Mouse (Mus musculus): Measurements from ENCODE around the gene Spata13. TPM values are rescaled to one million over a fixed set of nuclear protein-coding genes. Genes with fewer than 3 reads are reported as not detected.

Spata13 gene
- polyA plus RNA-seq, 1 experiment = 1.2 TPM

DNA sequence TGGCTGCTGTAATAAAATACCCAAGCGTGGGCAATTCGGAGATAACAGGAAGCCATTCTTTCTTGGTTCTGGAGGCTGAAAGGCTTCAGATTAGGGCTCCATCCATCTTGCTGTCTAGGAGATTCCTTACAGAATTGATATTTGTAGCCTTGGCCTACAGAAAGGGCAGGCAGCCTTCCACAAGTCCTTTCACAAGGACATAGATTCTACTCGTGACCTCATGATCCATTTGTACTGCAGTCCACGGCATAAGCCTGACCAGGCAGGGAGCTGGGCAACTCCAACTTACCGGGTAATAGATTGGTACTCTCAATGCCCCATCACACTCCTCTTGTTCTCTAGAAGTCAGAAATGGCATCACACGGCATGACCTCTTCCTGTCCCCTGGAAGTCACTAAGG is 8.3 kb upstream of the Spata13 start:
- no peak overlapping the region for H3K4me2 ChIP-seq (ENCODE audit: low read depth)
- no peak overlapping the region for H3ac ChIP-seq (ENCODE audit: control insufficient read depth, insufficient read length)
- H3K79me2 ChIP-seq (ENCODE audit: control insufficient read depth, insufficient read depth) = no peaks in the 10 kb centered on the region
- no peak overlapping the region for H3K4me3 ChIP-seq
- no peak for TF ChIP-seq POLR2AphosphoS2 (IDR thresholded peaks at IDR 0.05; ENCODE audit: insufficient read length, low read depth)
- TF ChIP-seq CEBPB (IDR thresholded peaks at IDR 0.05; ENCODE audit: insufficient read depth, poor library complexity, severe bottlenecking) = no peak
- H3K27me3 ChIP-seq (ENCODE audit: control insufficient read depth, insufficient read depth, insufficient read length) = no peaks in the 10 kb centered on the region
- no peaks in the 10 kb centered on the region for H3K36me3 ChIP-seq (ENCODE audit: control insufficient read depth, insufficient read depth)

DNA sequence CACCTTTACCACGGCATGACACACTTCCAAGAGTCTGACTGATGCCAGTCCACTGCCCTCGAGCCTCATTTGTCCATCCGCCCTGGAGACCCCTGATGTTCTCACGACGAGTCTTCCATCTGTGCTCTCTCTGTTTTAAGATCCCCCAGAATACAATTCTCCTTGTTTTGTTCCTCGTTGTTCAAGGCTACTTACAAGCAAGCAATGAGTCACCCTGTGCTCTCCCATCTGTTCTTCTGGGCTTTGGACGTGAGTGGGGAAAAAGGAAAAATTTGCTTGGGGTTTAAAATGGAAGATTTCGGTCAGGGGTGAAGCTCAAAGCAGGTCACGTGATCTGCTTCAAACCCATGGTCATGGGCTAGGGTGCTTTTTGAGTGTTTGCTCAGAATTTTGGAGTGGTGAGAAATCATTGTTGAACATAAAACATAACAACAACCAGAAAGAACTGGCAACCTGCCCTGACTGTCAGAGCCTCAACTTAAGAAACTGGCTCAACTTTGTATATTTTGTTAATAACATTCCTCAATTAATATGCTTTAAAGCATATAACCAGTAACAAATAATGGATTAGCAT is 3.8 kb upstream of the Spata13 start:
- H3K4me3 ChIP-seq = no peak overlapping the region
- no peak overlapping the region for H3ac ChIP-seq (ENCODE audit: control insufficient read depth, insufficient read length)
- H3K79me2 ChIP-seq (ENCODE audit: control insufficient read depth, insufficient read depth) = no peaks in the 10 kb centered on the region
- TF ChIP-seq TCF12 (IDR thresholded peaks at IDR 0.05; ENCODE audit: insufficient read depth, poor library complexity, severe bottlenecking) (no peak), REST (IDR thresholded peaks at IDR 0.05; ENCODE audit: insufficient read depth, insufficient read length) (no peak), USF1 (IDR thresholded peaks at IDR 0.05; ENCODE audit: low read depth) (peak; percentile 22), TCF3 (IDR thresholded peaks at IDR 0.05; ENCODE audit: insufficient read length, low read depth) (no peak)
- no peak overlapping the region for H3K4me2 ChIP-seq (ENCODE audit: low read depth)
- no peaks in the 10 kb centered on the region for H3K36me3 ChIP-seq (ENCODE audit: control insufficient read depth, insufficient read depth)
- peaks cover 7% of the 10 kb centered on the region for H3K27me3 ChIP-seq (ENCODE audit: control insufficient read depth, insufficient read depth, insufficient read length)

DNA sequence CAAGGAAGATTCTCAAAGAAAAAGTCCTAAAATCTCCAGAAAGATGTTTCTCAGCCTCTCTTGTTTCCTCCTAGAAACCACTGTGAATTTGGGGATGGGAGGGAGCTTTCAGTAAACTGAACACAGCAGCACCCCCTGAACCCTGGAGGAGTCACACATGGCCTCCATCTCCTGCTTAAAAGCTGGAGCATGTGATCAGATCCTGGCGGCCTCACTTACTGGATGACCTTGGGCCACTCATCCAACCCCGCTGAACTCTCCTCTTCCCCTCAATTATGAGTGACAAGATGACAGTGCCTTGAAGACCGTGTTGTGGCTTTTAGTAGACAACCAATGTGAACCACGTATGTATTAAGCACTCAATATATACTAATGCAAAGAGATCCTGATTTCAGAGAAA is 2.8 kb upstream of the Spata13 start:
- no peak overlapping the region for H3ac ChIP-seq (ENCODE audit: control insufficient read depth, insufficient read length)
- no peak overlapping the region for H3K4me3 ChIP-seq
- no peak overlapping the region for H3K4me2 ChIP-seq (ENCODE audit: low read depth)
- peaks cover 7% of the 10 kb centered on the region for H3K27me3 ChIP-seq (ENCODE audit: control insufficient read depth, insufficient read depth, insufficient read length)
- TF ChIP-seq REST (IDR thresholded peaks at IDR 0.05; ENCODE audit: insufficient read depth, insufficient read length) = no peak
- TF ChIP-seq USF1 (IDR thresholded peaks at IDR 0.05; ENCODE audit: low read depth) = no peak
- no peak for TF ChIP-seq E2F4 (IDR thresholded peaks at IDR 0.05; ENCODE audit: insufficient read depth)
- TF ChIP-seq MYOD1 (IDR thresholded peaks at IDR 0.05; ENCODE audit: control insufficient read depth in 1 of 3, insufficient read length in 2 of 3, low read depth in 2 of 3) = no peak
- no peak for TF ChIP-seq MYOG (IDR thresholded peaks at IDR 0.05; ENCODE audit: control insufficient read depth in 1 of 3, insufficient read depth in 1 of 3, insufficient read length in 2 of 3, low read depth in 2 of 3)
- no peak for TF ChIP-seq CEBPB (IDR thresholded peaks at IDR 0.05; ENCODE audit: insufficient read depth, poor library complexity, severe bottlenecking)
- TF ChIP-seq POLR2AphosphoS2 (IDR thresholded peaks at IDR 0.05; ENCODE audit: insufficient read length, low read depth) = no peak
- no peak for TF ChIP-seq SRF (IDR thresholded peaks at IDR 0.05; ENCODE audit: control insufficient read depth, insufficient read length, low read depth)
- TF ChIP-seq TCF3 (IDR thresholded peaks at IDR 0.05; ENCODE audit: insufficient read length, low read depth) = no peak
- TF ChIP-seq POLR2A (IDR thresholded peaks at IDR 0.05; ENCODE audit: insufficient read length, low read depth) = no peak
- no peak for TF ChIP-seq TCF12 (IDR thresholded peaks at IDR 0.05; ENCODE audit: insufficient read depth, poor library complexity, severe bottlenecking)
- no peak for TF ChIP-seq MAX (IDR thresholded peaks at IDR 0.05; ENCODE audit: low read depth)
- no peaks in the 10 kb centered on the region for H3K79me2 ChIP-seq (ENCODE audit: control insufficient read depth, insufficient read depth)
- no peaks in the 10 kb centered on the region for H3K36me3 ChIP-seq (ENCODE audit: control insufficient read depth, insufficient read depth)

DNA sequence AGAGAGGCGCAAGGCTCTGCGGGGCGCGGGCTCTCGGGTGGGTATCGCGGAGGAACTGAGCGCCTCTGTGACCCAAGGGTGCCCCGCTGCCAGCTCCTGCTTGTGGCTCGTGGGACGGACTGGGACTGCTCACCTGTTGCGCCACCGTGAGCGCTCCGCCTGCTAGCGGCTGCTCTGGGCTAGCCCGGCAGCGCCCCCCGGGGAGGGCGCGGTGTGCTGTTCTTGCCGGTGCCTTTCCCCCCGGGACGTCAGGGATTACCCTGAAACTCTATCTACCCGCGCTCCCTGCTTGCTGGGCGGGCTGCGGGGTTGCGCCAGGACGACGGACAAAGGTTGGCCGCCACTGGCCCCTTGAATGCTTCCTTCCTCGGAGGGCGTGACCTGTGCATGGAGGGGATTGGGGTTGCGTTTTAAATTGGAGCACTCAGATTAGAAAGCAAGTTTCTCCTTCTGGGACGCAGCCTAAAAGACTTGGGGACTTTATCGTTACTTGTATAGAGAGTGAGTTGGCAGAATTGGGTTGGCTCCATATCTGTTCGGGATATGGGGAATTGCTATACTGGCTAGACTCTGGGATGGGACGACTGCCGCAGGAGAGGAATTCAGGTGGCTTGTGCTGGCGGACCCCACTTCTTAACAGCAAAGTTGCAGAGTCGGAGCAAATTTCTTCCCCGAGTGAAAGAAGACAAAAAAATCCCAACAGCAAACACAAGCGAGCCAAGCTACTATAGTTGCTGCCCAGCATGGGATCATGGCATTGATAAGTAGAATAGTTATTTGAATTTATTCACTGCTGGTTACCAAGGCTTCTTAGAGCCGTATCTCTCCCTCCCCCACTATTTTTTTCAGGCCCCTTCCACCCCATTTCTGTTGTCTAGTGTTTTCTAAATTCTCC is 1.3 kb downstream of the Spata13 start:
- Histone ChIP-seq H3K4me3 (no peak overlapping the region), H3K27me3 (ENCODE audit: control insufficient read depth, insufficient read depth, insufficient read length) (peaks cover 7% of the 10 kb centered on the region), H3K36me3 (ENCODE audit: control insufficient read depth, insufficient read depth) (no peaks in the 10 kb centered on the region), H3K4me2 (ENCODE audit: low read depth) (peak overlapping the region; percentile 34), H3K79me2 (ENCODE audit: control insufficient read depth, insufficient read depth) (no peaks in the 10 kb centered on the region), H3ac (ENCODE audit: control insufficient read depth, insufficient read length) (no peak overlapping the region)
- TF ChIP-seq REST (IDR thresholded peaks at IDR 0.05; ENCODE audit: insufficient read depth, insufficient read length) (no peak), POLR2AphosphoS2 (IDR thresholded peaks at IDR 0.05; ENCODE audit: insufficient read length, low read depth) (no peak)

DNA sequence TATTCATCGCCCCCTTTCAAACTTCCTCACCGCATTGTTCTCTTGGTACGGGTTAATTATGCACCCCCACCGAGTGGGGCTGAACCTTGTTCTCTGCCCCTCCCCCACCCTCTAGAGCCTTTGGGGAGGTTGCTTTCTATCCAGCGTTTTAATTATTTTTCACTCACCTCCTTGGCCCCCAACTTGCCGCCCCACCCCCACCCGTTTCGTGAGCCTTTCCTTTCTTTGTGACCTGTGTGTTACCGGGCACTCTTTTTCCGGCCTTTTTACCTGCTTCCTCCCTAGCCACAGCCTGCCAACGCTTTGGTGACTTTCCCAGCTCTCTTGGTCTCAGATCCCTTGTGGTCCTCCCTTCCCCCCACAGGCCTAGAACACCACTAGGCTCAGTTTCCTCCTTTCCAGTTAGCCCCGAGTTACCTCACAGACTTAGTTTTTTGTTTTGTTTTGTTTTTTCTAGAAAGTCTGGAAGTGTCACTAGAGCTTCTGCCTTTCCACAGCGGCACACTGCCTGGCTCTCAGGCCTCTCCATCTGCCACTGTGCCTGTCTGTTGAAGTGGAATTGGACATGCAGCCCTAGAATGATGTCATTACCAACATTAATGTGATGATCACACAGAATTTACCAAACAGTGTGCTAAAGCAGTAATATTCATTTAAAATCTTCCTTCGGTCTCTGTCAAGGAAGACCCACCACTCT is 2.3 kb downstream of the Spata13 start:
- peaks cover 7% of the 10 kb centered on the region for H3K27me3 ChIP-seq (ENCODE audit: control insufficient read depth, insufficient read depth, insufficient read length)
- no peaks in the 10 kb centered on the region for H3K79me2 ChIP-seq (ENCODE audit: control insufficient read depth, insufficient read depth)
- no peak for TF ChIP-seq CEBPB (IDR thresholded peaks at IDR 0.05; ENCODE audit: insufficient read depth, poor library complexity, severe bottlenecking)
- TF ChIP-seq E2F4 (IDR thresholded peaks at IDR 0.05; ENCODE audit: insufficient read depth) = no peak
- TF ChIP-seq MYOD1 (IDR thresholded peaks at IDR 0.05; ENCODE audit: control insufficient read depth in 1 of 3, insufficient read length in 2 of 3, low read depth in 2 of 3) = no peak
- no peak for TF ChIP-seq MAX (IDR thresholded peaks at IDR 0.05; ENCODE audit: low read depth)
- TF ChIP-seq SRF (IDR thresholded peaks at IDR 0.05; ENCODE audit: control insufficient read depth, insufficient read length, low read depth) = no peak
- TF ChIP-seq REST (IDR thresholded peaks at IDR 0.05; ENCODE audit: insufficient read depth, insufficient read length) = no peak
- no peak for TF ChIP-seq USF1 (IDR thresholded peaks at IDR 0.05; ENCODE audit: low read depth)
- no peak for TF ChIP-seq TCF3 (IDR thresholded peaks at IDR 0.05; ENCODE audit: insufficient read length, low read depth)
- H3K36me3 ChIP-seq (ENCODE audit: control insufficient read depth, insufficient read depth) = no peaks in the 10 kb centered on the region
- no peak overlapping the region for H3K4me3 ChIP-seq
- no peak overlapping the region for H3ac ChIP-seq (ENCODE audit: control insufficient read depth, insufficient read length)
- no peak overlapping the region for H3K4me2 ChIP-seq (ENCODE audit: low read depth)
